Mouse (Mus musculus) gastrocnemius, postnatal 25 days (tissue): ENCODE measurements around the gene Rbpms2. TPM values are rescaled to one million over a fixed set of nuclear protein-coding genes. Genes with fewer than 3 reads are reported as not detected.

Experiments used
- DNase-seq: peaks from one replicate; pipeline ENCODE4 v3.0.0; 2022
- total RNA-seq, 2 experiments: library from RNA; stranded (reverse); gene quantifications; 1 replicate in 1 of 2; 2 replicates in 1 of 2; pipeline ENCODE4 v1.2.3; 2021

Rbpms2 gene
- total RNA-seq, 2 experiments from 2014 or later = 1.4 to 2.8 TPM

DNA sequence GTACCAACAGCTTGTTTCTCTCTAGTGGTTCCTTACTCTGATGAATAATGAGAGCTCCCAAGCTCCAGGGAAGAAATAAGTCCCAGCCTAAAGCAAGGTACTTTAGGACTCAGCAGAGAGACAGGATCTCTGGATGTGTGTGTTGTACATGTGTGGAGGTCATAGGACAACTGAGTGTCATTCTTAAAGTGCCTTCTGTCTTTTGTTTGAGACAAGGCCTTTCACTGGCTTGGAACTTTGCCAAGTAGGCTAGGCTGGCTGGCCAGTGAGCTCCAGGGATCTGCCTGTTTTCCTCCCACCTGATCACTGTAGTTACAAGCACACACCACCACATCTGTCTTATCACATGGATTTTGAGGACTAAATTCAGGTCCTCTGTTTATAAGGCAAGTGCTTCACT, 66.9 kb downstream of the Rbpms2 start:
- DNase-seq = no peak

DNA sequence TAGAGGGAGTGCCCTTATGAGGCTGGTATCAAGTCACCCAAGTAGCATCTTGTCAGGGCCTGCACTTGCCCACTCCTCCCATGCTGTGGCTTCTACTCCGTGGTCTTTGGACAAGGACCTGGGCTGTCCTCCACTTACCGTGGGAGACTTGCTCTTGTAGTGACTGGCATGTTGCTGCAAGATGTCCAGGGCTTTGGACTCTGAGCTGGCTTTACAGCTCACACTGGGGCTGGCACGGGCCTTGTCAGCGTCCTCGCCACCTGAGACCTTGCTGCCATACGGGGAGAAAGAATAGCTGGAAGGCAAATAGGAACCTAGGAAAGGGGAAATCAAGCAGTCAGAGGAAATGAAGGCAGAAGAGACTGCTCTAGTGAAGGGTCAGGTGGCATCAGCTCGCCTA, 67.9 kb downstream of the Rbpms2 start:
- DNase-seq = no peak

GRCm38 (mm10) chr9:65697992-65698391, 68.5 kb downstream of the Rbpms2 start:
- no peak for DNase-seq

DNA sequence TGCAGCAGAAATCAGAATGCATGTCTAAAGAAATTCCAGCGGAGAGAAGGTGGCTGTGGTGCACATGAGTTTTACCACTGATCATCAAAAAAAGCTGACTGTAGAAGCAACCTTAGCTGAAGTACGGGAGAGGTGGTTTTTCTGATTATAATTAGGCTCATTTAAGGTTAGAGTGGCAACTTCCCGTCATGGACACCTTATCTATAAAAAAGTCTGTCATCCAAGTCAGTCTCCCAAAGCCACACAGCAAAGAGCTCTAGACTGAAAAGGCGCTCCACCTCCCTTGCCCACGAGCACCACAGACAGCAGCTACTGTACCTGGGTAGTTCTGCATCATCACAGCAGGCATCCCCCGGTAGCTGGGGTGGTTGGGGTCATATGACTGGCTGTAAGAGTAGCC, 71.1 kb downstream of the Rbpms2 start:
- no peak for DNase-seq

DNA sequence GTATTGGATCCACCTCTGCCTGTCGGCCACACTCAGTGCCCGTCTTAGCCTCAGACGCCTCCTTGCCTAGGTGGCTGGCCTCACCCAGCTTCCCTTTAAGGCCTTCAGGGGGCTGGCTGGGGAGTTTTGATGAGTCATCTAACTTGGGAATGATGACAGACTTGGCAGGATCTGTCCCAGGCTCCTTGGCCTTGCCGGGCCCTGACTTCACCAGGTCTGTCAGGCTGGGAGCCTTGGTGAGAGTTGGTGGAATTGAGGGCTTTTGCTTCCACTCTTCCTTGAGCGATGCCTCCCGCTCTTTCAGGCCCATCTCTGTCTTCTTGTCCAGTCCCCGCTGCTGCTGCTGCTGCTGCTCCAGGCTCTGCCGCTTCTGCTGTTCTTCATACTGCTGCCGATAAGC, 72.8 kb downstream of the Rbpms2 start:
- DNase-seq = peak; percentile 25

- no peak for DNase-seq
These were observed 73.8 kb downstream of the Rbpms2 start for GRCm38 (mm10) chr9:65703241-65703640.

DNA sequence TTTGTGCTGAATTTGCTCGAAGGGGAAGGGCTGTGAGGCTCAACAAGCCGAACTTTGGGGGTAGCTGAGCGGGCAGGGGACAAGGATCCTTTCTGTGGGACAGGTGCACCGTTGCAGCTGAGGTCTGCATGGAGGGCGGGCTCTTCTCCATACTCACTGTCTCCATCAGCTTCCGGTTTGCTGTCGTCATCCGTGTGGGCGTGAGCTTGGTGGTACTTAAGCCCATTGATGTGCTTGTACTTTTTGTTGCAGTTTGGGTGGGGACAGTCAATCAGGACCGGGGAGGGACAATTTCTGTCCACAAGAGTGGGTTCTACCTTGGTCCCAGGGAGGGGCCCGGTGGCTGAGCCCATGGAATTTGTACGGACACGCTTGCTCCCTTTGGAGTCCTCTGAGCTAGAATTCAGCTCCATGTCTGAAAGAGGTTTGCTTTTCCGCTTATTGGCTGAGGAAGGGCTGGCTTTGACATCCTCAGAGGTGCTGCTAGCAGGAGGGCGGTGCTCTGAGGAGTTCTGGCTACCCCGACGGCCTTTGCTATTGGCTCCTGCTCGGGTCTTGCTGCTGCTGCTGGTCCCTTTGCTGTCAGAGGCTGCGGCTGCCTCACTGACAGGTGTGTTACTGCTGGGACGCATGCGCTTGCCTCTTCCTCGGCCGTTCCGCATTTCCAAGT, 74.6 kb downstream of the Rbpms2 start:
- no peak for DNase-seq

Other genes with a start within 250 kb of the Rbpms2 start
- 10 to 100 TPM; 10.3 to 11.6 TPM for gene Kbtbd13, start 238.0 kb upstream of the Rbpms2 start, total RNA-seq
- gene Rasl12, start 231.1 kb upstream of the Rbpms2 start, total RNA-seq = 1 to 10 TPM; 3.1 to 4.4 TPM
- not detected for gene Slc51b, start 206.7 kb upstream of the Rbpms2 start, total RNA-seq
- gene Mtfmt, start 193.9 kb upstream of the Rbpms2 start, total RNA-seq = 1 to 10 TPM; 5.0 to 5.3 TPM
- 10 to 100 TPM in 1 of 2 experiments, 1 to 10 TPM in 1; 6.4 to 10.8 TPM for gene Spg21, start 168.7 kb upstream of the Rbpms2 start, total RNA-seq
- not detected for gene Ankdd1a, start 109.5 kb upstream of the Rbpms2 start, total RNA-seq
- gene Plekho2, start 49.6 kb upstream of the Rbpms2 start, total RNA-seq = 1 to 10 TPM; 4.7 to 6.3 TPM
- not detected for gene Pif1, start 42.5 kb upstream of the Rbpms2 start, total RNA-seq
- gene Oaz2, start 38.4 kb downstream of the Rbpms2 start, total RNA-seq = 100 to 1,000 TPM; 231 to 232 TPM
- gene Zfp609, start 197.9 kb downstream of the Rbpms2 start, total RNA-seq = 10 to 100 TPM; 15.1 to 20.6 TPM